Mouse (Mus musculus): ENCODE data around the gene Polr2e.

The Polr2e gene

GRCm38 (mm10) chr10:80035148-80035547, 4.4 kb downstream of the Polr2e start:
- no peak for DNase-seq (ENCODE audit: low read depth, low spot score)

GRCm38 (mm10) chr10:80033511-80034391, 5.8 kb downstream of the Polr2e start:
- DNase-seq (ENCODE audit: low read depth, low spot score): no peak

- DNase-seq (ENCODE audit: low read depth, low spot score): no peak
Observed at GRCm38 (mm10) chr10:80032799-80033480, 6.7 kb downstream of the Polr2e start.

GRCm38 (mm10) chr10:80030736-80031135, 8.9 kb downstream of the Polr2e start:
- DNase-seq (ENCODE audit: low read depth, low spot score): no peak

- no peak for DNase-seq (ENCODE audit: low read depth, low spot score)
Observed at GRCm38 (mm10) chr10:80030191-80030590, 9.4 kb downstream of the Polr2e start.

- no peak for DNase-seq (ENCODE audit: low read depth, low spot score)
Observed at GRCm38 (mm10) chr10:80028521-80028846, 11.1 kb downstream of the Polr2e start.

- DNase-seq (ENCODE audit: low read depth, low spot score): no peak
Observed at GRCm38 (mm10) chr10:80027681-80028520, 11.7 kb downstream of the Polr2e start.

- DNase-seq (ENCODE audit: low read depth, low spot score): no peak
Observed at GRCm38 (mm10) chr10:80025889-80026288, 13.7 kb downstream of the Polr2e start.

- no peak for DNase-seq (ENCODE audit: low read depth, low spot score)
Observed at GRCm38 (mm10) chr10:80025463-80025862, 14.1 kb downstream of the Polr2e start.

GRCm38 (mm10) chr10:80025044-80025347, 14.6 kb downstream of the Polr2e start:
- no peak for DNase-seq (ENCODE audit: low read depth, low spot score)

GRCm38 (mm10) chr10:80024229-80025043, 15.2 kb downstream of the Polr2e start:
- DNase-seq (ENCODE audit: low read depth, low spot score): no peak

GRCm38 (mm10) chr10:80023758-80024157, 15.8 kb downstream of the Polr2e start:
- no peak for DNase-seq (ENCODE audit: low read depth, low spot score)

GRCm38 (mm10) chr10:80022806-80023205, 16.8 kb downstream of the Polr2e start:
- no peak for DNase-seq (ENCODE audit: low read depth, low spot score)

GRCm38 (mm10) chr10:80022164-80022563, 17.4 kb downstream of the Polr2e start:
- no peak for DNase-seq (ENCODE audit: low read depth, low spot score)

- DNase-seq (ENCODE audit: low read depth, low spot score): no peak
Observed at GRCm38 (mm10) chr10:80021320-80021641, 18.3 kb downstream of the Polr2e start.

- DNase-seq (ENCODE audit: low read depth, low spot score): no peak
Observed at GRCm38 (mm10) chr10:80020603-80021319, 18.8 kb downstream of the Polr2e start.

- DNase-seq (ENCODE audit: low read depth, low spot score): no peak
Observed at GRCm38 (mm10) chr10:80020191-80020590, 19.4 kb downstream of the Polr2e start.

- peak; percentile 59 for DNase-seq (ENCODE audit: low read depth, low spot score)
Observed at GRCm38 (mm10) chr10:80019471-80020131, 20.0 kb downstream of the Polr2e start.

- DNase-seq (ENCODE audit: low read depth, low spot score): no peak
Observed at GRCm38 (mm10) chr10:80018739-80019297, 20.8 kb downstream of the Polr2e start.

GRCm38 (mm10) chr10:80017771-80018170, 21.8 kb downstream of the Polr2e start:
- no peak for DNase-seq (ENCODE audit: low read depth, low spot score)
